Mouse (Mus musculus) megakaryocyte-erythroid progenitor cell, adult 5-6 weeks (primary cell): ENCODE data around the gene Naga. TPM values are rescaled to one million over a fixed set of nuclear protein-coding genes. Genes with fewer than 3 reads are reported as not detected.

Experiments
- ATAC-seq: replicated peaks from 2 replicates; pipeline ENCODE4 v1.8.0; 2016; ENCODE audit warnings: mild to moderate bottlenecking, inconsistent platforms; ENCODE audit not compliant: severe bottlenecking, poor library complexity, low FRiP score, low TSS enrichment
- total RNA-seq, 2 experiments: library from RNA; stranded (forward) in 1 of 2; stranded (reverse) in 1 of 2; fragments of 200-1000, 215-1000 nt in 1 of 2; fragments of >200 nt in 1 of 2; fragmentation: Nextera tagmentation in 1 of 2; gene quantifications; 2 replicates each; pipeline ENCODE4 v1.2.3; 2014 to 2017

Gene Naga
- total RNA-seq, 2 experiments from 2014 or later: 24.4 to 34.9 TPM

DNA sequence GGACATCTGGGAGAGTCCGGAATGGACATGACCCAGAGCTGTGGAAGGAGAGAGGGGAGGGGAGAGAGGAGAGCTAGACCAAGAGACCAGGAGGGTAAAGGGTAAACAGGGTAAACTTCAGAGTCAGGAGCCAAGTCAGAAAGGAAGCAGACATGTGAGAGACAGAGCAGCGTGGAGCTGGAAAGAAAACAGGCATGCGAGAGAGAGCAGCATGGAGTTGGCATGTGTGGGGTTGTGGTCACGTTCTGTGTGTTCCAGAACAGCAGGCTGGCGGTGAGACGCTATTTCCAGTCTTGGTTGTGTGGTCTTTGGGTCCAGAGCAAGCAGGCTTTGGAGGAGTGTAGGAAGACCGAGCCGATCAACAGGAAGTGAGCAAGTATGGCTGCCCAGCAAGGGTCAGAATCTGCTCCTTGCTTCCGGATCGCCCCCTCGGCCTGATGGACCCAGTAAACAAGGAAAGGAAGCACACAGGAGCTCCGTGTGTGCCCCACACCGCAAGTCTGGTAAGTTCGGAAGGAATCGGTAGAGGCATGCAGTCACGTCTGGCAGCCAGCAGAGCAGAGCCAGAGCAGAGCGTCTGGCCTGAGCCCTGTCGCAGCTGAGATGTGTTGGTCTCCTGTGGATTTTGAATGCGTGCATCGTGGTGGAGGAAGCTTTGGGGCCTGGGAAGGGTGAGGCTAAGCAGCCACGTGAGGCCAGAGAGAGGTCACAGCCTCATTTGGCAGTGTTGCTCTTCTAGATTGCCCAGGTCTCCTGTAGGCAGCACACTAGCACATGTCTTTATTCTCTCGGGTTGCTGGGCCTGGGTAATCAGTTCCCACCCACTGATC, 19.9 kb upstream of the Naga start:
- ATAC-seq: no peak

DNA sequence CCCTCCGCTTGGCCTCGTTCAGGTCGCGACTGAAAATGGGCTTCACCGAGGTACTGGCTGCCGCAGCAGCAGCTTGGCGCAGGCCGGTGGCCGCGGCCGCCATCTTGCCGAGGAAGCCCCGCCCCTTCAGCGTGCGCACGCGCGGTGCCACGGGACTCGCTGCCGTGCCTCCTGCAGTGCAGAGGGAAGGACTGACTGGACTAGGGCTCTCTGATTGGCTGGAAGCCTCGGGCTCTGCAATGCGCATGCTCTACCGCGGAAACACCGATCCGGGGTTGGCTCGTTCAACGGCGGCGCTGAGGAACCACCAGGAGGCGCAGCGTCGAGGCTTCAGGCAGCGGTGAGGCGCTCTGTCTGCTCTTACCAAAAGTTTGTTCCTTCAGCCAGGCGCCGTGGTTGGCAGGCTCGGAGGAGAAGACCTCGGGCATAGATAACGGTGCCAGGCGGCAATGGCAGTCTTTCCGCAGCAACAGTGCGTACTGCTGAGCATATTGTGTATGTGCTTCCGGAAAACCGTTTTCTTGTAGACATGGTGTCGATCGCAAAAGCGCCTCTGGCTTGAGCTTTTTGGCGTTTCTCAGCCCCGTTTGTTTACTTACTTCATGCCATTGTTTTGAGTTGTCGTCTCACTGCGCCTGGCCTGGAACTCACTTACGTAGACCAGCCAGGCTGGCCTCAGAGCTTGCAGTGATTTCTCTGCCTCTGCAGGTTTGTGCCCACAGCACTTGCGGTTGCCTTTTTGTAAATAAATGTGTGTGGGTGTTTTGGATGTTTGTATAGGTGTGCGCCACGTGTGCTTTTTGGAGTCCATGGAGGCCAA, 15.6 kb upstream of the Naga start, which contains the start of gene Ndufa6:
Gene Ndufa6, minus strand, starts transcription at position 197 of the 820 bp plus-strand sequence.
- ATAC-seq: peak; percentile 95

DNA sequence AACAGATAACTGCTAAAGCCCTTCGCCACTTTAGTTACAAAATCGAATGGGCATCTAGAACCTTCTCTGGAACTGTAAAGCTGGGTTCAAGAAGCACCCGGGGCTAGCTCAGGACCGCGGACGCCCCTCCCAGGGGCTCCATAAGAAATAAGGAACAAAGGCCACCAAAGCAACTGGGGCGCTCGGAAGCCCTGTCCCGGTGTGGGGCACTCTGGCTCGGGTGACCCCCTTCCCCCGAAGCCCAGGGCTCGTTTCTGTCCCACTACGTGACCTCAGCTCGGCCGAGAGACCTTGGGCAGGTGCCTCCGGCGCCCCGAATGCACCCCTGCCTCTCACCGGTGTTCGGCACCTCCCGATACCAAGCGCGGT, 15.0 kb upstream of the Naga start:
- ATAC-seq: no peak

DNA sequence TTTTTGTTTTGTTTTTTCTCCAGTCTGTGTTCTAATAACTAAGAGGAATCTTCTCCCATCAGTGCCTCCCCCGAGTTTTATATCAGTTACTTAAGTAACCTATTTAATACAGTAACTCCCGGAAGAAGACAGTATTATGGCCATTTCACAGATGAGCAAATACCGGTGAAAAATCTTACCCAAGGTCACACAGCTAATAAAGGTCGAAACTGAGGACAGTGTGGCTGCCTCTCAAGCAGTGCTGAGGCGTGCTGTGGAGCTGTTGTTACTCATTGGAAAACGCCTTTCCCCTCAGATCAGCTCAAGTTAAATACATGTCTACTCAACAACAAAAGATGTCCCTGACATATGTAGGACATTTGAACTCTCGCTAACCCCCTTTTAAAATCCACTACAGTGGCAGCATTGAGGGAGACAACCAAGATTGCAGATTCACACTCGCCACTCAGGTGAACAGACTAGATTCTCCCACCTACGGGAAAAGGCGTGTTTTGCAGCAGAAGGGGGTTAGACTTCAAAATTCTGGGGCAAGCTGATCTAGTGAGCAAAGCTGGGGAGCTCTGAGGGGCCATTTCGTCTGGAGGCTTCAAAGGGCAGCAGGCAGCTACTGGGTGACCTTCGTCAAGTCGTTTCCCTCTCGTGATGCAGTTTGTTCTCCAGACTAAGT, 14.5 kb upstream of the Naga start:
- no peak for ATAC-seq

DNA sequence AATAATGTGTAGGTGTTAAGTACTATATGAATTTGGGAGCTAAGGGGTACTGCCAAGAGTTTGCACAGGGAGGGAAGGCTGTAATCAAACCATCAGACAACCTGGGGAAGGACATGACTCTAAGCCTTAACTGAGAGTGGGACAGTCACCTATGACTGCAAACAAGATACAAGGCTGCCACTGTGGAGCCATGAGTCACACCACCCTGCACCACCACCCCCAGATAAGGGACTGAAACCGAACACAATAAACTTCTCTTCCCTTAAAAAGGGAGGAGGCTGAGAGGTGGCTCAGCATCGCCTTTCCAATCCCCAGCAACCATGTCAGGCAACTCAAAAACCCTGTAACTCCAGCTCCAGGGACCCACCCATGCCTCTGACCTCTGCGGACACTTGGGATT, 12.8 kb upstream of the Naga start:
- ATAC-seq: peak; percentile 39

DNA sequence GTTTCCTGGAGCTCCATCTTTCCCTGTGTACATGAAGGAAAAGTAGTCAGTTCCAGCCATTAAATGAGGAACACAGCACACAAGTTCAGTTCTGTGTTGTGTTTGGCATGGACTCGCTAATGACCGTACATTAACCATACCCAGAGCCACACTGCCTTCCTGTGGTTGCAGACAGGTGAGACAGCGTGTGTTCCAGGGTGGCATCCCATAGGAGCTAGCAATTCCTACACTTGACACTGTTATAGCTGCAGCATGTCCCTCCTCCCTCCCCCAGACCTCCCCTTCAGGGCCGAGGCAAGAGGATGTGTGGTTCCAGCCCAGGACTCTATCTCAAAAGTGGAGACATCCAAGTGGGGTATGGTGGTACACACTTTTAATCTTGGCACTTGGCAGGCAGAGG, 11.6 kb upstream of the Naga start:
- no peak for ATAC-seq

DNA sequence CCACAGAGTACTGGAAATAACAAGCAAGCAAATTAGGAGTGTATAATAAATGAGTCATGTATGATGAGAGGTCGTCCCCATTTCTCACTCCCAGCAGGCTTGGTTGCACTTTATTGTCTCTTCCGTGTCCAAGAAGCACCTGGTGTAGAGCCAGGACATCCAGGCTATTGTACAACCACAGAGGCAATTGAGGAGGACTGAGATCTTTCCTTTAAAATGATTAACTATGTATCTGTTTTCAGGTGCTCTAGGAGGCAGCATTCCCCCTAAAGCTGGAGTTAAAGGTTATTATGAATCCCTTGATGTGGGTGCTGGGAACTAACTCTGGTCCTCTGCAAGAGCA, 10.2 kb upstream of the Naga start:
- no peak for ATAC-seq

DNA sequence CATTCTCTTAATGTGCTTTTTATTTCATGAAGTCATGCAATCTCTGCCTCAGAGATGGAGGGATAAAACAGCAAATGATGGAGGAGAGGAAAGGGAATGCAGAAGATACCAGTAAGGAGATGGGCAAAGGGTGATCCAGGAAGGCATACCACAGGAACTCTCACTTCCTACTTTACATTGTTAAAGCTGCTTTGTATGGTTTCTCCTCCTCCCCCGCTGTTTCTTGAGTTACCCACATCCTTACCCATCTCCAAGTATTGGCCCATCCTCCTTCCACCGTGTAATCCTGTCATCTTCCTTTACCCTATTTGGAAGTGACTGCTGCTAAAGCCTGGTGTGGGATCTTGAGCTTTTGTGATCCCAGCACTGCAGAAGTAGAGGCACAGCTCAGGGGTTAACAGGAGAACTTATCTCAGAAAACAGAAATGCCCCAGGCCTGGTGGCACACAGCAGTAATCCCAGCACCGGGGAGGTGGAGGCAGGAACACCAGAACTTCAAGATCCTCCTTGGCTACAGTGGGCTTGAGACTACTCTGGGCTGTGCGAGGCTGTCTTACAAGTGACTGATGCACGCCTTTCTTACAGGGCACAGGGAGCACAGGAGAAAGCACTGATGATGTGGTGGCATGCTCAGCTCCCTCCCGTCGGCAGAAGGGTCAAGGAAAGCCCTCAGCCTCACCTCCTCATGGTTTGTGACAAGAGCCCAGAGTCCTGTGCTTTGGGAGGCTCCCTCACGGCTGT, 9.7 kb upstream of the Naga start:
- ATAC-seq: no peak

DNA sequence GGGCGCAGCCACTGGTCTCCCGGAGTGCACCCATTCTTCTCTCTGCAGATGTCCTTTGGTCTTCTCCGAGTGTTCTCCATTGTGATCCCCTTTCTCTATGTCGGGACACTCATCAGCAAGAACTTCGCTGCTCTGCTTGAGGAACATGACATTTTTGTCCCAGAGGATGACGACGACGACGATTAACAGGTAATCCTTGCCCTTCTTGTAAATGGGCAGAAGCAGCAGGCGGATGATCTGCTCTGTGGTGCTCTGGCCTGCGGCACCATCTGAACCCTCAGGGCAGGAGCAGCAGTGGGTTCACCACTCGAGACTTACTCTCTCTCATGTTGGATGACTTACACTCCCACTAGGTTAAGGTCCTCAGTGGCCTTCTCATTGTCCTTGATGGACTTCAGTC, 9.1 kb upstream of the Naga start:
- ATAC-seq: no peak

DNA sequence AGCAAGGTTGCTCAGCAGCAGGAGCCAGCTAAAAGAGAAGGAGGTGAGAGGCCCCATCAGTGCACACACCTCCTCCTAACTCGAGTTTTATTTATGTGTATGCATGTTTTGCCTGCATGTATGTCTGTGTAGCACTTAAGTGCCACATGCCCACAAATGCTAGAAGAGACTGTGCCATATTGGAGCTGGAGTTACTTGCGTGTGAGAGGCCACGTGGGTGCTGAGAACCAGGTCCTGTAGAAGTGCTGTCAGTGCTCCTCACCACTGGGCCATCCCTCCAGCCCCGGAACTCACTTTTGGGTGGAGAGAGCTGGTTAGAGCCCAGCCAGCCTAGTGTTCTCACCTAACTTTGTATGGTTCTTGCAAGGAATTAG, 8.6 kb upstream of the Naga start:
- no peak for ATAC-seq

DNA sequence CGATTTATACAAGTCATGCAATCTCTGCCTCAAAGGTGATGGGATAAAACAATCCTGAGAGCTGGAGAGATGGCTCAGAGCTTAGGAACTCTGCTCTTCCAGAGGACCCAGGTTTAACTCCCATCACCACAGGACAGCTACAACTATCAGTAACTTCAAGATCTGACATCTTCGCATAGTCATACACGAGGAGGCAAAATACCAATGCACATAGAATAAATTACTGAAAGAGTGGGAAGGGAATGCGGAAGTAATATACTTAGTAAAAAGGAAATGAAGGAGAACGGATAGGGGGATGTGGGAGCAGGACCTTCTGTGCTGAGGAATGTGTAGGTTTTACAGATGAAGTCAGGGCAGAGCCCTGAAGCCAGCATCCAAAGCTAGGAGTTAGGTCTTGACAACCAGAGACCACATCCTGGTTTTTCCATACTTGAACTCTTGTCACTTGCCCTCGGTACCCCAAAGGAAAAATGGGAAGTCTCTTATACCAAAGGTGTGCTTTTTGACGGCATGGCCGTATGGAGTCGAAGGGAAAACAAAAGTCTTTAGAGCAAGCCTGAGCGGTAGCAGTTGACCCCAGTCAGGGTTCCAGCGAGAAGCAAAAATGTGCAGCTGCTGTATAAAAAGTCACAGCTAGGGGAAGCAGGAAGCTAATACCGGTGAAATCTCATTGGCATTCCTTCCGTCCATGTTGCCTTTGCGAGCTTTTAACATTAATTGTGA, 8.0 kb upstream of the Naga start:
- no peak for ATAC-seq

DNA sequence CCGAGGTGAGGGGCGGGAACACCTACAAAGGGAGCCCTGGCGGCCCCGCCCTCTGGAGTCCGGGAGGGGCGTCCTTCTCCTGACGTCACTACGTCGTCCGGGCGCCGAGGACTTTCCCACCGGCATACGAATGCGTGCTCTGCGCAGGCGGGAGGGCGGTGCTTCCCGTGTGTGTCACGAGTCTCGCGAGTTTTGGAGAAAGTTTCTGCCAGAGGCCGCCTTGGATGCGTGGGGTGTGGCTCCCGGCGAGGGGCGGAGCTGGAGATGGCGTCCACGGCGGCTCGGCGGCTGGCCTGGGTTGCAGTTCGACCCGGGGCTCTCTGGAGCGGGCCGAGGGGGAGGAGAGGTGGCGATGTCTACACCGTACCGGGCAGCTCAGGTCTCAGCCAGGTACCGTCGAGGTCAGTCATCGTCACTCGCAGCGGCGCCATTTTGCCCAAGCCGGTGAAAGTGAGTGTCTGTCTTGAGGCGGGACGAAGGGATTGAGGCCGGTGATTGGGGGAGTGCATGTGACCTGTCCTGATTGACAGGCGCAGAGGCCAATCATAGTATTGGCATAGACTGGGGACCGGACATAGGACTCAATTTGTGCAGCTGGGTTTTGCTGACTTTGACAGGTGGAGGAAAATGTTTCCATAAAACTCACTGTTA, 7.2 kb upstream of the Naga start:
- peak; percentile 76 for ATAC-seq

DNA sequence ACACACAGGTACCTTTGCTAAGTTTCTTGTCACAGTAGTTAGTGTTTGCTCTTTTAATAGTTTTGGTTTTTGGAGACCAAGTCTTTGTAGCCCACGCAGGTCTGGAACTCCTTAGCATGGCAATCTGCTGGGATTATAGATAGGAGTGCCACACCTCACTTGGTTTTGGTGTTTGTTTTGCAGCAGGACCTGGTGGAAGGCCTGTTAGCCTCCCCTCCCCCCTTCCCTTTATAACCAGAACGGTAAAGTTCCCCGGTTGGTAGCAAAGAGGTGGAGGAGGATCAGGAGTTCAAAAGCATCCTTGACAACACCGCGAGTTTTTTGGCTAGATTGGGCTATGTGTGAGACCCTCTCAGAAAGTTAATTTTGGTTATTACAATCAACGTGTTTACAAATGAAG, 6.2 kb upstream of the Naga start:
- ATAC-seq: no peak

DNA sequence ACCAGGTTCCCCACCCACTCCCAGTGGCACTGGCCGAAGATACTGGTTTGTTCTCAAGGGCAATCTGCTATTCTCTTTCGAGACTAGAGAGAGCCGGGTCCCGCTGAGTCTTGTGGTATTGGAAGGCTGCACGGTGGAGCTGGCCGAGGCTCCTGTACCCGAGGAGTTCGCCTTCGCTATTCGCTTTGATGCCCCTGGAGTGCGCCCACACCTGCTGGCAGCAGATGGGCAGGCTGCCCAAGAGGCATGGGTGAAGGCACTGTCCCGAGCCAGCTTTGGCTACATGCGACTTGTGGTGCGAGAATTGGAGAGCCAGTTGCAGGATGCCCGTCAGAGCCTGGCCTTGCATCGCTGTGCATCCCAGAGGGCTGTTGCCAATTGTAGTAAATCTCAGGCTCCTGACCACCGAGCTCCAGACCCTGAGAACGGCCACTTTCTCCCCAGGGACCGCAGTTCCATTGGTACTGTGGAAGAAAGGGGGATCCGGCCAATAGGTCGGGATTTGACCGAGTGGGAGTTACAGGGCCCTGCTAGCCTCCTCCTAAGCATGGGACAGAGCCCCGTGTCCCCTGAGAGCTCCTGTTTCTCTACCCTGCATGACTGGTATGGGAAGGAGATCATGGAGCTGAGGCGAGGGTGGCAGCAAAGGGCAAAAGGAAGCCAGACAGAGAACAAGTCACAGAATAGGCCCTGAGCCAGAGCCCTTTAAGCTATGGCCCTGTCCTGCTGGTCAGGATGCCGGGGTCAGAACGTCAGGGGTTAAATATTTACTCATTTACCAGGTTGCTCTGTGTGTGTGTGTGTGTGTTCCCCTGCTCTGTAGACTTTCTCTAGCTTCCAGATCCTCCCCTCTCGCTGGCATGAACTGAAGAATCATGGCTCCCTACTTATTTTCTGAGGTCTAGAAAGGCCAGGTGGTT, 4.9 kb upstream of the Naga start:
- no peak for ATAC-seq

DNA sequence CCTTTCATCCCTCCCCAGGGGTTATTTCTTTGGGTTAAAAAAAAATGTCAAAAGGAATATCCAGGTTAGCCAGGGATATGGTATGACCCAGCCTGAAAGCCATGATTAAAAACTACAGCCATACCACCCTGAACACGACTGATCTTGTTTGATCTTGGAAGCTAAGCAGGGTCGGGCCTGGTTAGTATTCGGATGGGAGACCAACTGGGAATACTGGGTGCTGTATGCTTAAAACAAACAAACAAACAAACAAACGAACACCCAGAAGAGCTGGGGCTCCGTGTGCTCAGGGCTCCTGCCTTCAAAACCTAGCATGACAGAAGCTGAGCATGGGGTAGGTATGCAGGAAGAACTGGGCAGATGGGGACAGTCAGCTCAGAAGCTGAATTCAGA, 3.8 kb upstream of the Naga start:
- no peak for ATAC-seq

DNA sequence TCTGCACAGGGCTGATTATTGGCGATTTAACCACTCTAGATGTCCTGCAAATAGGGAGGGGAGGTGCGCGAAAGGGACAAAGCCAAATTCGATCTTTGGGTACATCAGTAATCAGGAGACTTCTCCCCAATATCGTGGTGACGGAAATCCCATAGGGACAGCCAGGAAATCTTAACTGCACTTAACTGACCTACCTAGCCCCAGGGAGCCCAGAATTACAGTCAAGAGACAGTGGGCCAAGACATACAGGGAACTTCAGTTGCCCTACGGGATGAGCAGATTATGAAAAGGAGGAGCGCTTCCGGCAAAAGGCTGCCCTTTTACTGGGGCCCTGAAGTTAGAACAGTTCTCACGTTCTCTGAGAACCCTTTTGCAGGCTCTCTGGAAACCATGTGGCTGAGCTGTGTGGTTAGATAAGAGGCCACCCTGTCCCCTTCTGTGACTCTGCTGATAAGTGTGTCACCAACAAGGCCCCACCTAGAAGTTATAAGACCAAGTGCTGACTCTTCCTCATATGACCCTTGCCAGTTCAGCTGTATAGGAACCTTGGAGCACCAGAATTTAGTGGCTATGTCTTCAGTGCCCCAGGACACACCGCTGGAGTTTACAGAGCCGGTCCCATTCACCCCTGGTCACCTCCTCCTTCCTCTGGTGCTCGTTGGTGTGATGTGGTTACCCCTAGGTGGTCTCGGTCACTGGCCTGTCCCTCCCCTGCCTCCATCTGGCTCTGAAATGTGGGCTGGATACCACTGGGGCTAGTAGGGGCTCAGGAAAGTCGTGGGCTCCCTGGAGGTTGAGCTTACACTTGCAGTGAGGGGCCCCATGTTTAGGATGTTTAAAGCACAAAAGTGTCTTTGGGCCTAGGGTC, 3.2 kb upstream of the Naga start:
- peak; percentile 66 for ATAC-seq

DNA sequence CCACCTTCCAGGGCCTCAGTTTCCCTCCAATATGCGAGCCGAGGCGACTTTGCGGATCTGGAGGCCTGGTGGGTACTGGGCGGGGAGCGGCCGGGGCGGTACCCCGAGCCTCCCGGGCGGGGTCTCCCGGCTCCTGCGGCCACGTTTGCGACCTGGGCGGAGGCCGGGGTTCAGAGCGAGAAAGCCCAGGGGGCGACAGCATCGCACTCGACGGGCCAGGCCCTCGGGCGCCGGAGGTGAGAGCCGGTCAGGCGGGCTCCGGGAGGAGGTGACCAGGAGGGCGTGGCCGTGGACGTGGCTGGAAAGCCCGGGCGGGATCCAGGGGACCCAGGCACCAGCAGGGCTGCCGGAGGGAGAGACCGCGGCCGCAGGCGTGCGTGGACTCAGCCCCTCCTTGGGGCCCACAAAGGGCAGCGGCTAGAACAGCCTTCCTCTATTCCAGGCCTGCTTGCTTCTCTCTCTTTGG, 2.3 kb upstream of the Naga start:
- ATAC-seq: 0 out of 2 replicates have a peak, but pooled peaks have one; percentile 0
